Mouse (Mus musculus) embryonic fibroblast, embryonic 13.5 days (primary cell): ENCODE results near the gene Morc3.

ENCODE experiments used
- CTCF ChIP-seq: IDR thresholded peaks from 2 replicates; pipeline ENCODE4 v1.5.1; 2011; ENCODE audit warnings: mild to moderate bottlenecking, control low read depth, low read length, moderate library complexity, borderline replicate concordance; ENCODE audit not compliant: insufficient read depth
- POLR2A ChIP-seq: IDR thresholded peaks from 2 replicates; pipeline ENCODE4 v1.6.1; 2011; ENCODE audit warnings: low read depth, mild to moderate bottlenecking, control low read depth, low read length, moderate library complexity

DNA sequence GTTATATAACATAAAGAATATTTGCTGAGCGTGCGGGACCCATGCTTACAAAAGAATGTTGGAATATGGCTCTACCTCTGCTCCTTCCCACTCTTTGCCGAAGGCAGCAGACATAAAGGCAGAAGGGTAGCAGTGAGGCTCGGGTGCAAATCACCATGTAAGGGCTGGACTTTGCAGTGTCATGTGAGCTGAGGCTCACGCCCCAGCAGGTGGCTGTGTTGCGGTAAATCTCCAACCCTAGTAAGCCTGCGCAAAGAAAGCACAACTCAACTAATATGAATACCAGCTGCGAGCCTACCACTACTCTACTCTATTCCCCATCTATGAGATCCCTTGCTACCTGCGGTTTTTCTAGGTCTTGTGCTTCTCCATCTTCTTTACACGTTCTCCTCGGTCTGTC lies 5.9 kb upstream of the Morc3 start:
- TF ChIP-seq POLR2A (no peak), CTCF (no peak)
